Mouse (Mus musculus) CH12.LX (cell line): Measurements from ENCODE around the gene Hpse2. TPM values are rescaled to one million over a fixed set of nuclear protein-coding genes. Genes with fewer than 3 reads are reported as not detected.
A peak's percentile ranks its signal among the peaks of the same experiment; 100 is the strongest.

ENCODE experiments used
- DNase-seq: peaks from one replicate; pipeline ENCODE4 v3.0.0-alpha.2; 2013; ENCODE audit errors: extremely low read depth
- H3K27ac ChIP-seq: 2 replicates; pipeline ENCODE4 v1.5.1; 2012; ENCODE audit warnings: low read depth, mild to moderate bottlenecking, control low read depth, moderate library complexity; ENCODE audit not compliant: insufficient read depth
- H3K27me3 ChIP-seq: replicated peaks from 2 replicates; pipeline ENCODE3; 2012; ENCODE audit warnings: inconsistent platforms
- H3K36me3 ChIP-seq, 2 experiments: replicated peaks in 1 of 2; 2 replicates each; pipeline versions ENCODE3 to v1.6.1; 2012; ENCODE audit warnings: inconsistent platforms in 1 of 2, low read length in 1 of 2, mild to moderate bottlenecking in 1 of 2, mixed read lengths in 1 of 2, moderate library complexity in 1 of 2; ENCODE audit not compliant: control insufficient read depth in 1 of 2, insufficient read depth in 1 of 2
- H3K4me1 ChIP-seq, 2 experiments: 2 replicates each; pipeline ENCODE4 v1.6.1; 2012; ENCODE audit warnings: inconsistent platforms in 1 of 2, moderate library complexity in 1 of 2; ENCODE audit not compliant: insufficient read depth in 2 of 2, control insufficient read depth in 1 of 2
- H3K4me2 ChIP-seq: 2 replicates; pipeline ENCODE4 v1.6.1; 2012; ENCODE audit warnings: low read depth, mild to moderate bottlenecking, control low read depth; ENCODE audit not compliant: poor library complexity, insufficient read depth, severe bottlenecking
- H3K4me3 ChIP-seq, 3 experiments: fragments of 150-350 bp in 1 of 3; sonication (generic) in 1 of 3; replicated peaks in 1 of 3; 2 replicates each; pipeline versions ENCODE3 to v1.5.1; 2011 to 2012; ENCODE audit warnings: low read depth in 2 of 3, low read length in 2 of 3, mild to moderate bottlenecking in 2 of 3, moderate library complexity in 2 of 3, control low read depth in 1 of 3, improper control_type of control experiment in 1 of 3, inconsistent platforms in 1 of 3, mixed read lengths in 1 of 3; ENCODE audit not compliant: poor library complexity in 1 of 3
- H3K79me2 ChIP-seq: replicated peaks from 2 replicates; pipeline ENCODE4 v1.6.1; 2012; ENCODE audit warnings: mild to moderate bottlenecking, moderate library complexity; ENCODE audit not compliant: control insufficient read depth, poor library complexity, insufficient read depth, severe bottlenecking; ENCODE audit errors: extremely low read depth
- H3K9ac ChIP-seq: 2 replicates; pipeline ENCODE4 v1.6.1; 2012; ENCODE audit warnings: low read depth, mild to moderate bottlenecking, control low read depth, moderate library complexity; ENCODE audit not compliant: insufficient read depth
- H3K9me3 ChIP-seq: replicated peaks from 2 replicates; pipeline ENCODE3; 2012; ENCODE audit warnings: low read length, inconsistent platforms, mixed read lengths
- E2F4 ChIP-seq: IDR thresholded peaks from 2 replicates; pipeline ENCODE4 v1.6.1; 2011; ENCODE audit warnings: low read depth, low read length, improper control_type of control experiment; ENCODE audit not compliant: insufficient replicate concordance
- ELF1 ChIP-seq: IDR thresholded peaks from 2 replicates; pipeline ENCODE4 v1.6.1; 2014; ENCODE audit warnings: low read depth, mild to moderate bottlenecking, inconsistent platforms, low read length, improper control_type of control experiment
- ETS1 ChIP-seq: conservative IDR thresholded peaks from 2 replicates; pipeline ENCODE4 v1.6.1; 2012; ENCODE audit warnings: low read depth, mild to moderate bottlenecking, inconsistent platforms, low read length, improper control_type of control experiment, moderate library complexity
- IRF4 ChIP-seq: IDR thresholded peaks from 2 replicates; pipeline ENCODE4 v1.6.1; 2014; ENCODE audit warnings: low read depth, mild to moderate bottlenecking, inconsistent platforms, low read length, improper control_type of control experiment
- JUND ChIP-seq: conservative IDR thresholded peaks from 2 replicates; pipeline ENCODE4 v1.6.1; 2011; ENCODE audit warnings: low read depth, low read length, improper control_type of control experiment
- MAFK ChIP-seq: IDR thresholded peaks from 2 replicates; pipeline ENCODE4 v1.6.1; 2011; ENCODE audit warnings: low read length, improper control_type of control experiment; ENCODE audit not compliant: insufficient replicate concordance
- NRF1 ChIP-seq: IDR thresholded peaks from 2 replicates; pipeline ENCODE4 v1.6.1; 2014; ENCODE audit warnings: low read depth, mild to moderate bottlenecking, inconsistent platforms, low read length, improper control_type of control experiment, moderate library complexity
- PAX5 ChIP-seq: IDR thresholded peaks from 2 replicates; pipeline ENCODE4 v1.6.1; 2012; ENCODE audit warnings: low read length, inconsistent platforms, mixed read lengths
- TCF12 ChIP-seq: IDR thresholded peaks from 2 replicates; pipeline ENCODE4 v1.6.1; 2014; ENCODE audit warnings: low read depth, mild to moderate bottlenecking, inconsistent platforms, low read length, improper control_type of control experiment
- UBTF ChIP-seq: IDR thresholded peaks from 2 replicates; pipeline ENCODE4 v1.6.1; 2012; ENCODE audit warnings: low read depth, mild to moderate bottlenecking, inconsistent platforms, low read length, improper control_type of control experiment, moderate library complexity
- ZKSCAN1 ChIP-seq: IDR thresholded peaks from 2 replicates; pipeline ENCODE4 v1.6.1; 2012; ENCODE audit warnings: low read depth, inconsistent platforms, low read length, improper control_type of control experiment, borderline replicate concordance
- ZMIZ1 ChIP-seq: IDR thresholded peaks from 2 replicates; pipeline ENCODE4 v1.6.1; 2012; ENCODE audit warnings: low read depth, mild to moderate bottlenecking, inconsistent platforms, low read length, improper control_type of control experiment
- ZNF384 ChIP-seq: IDR thresholded peaks from 2 replicates; pipeline ENCODE4 v1.6.1; 2012; ENCODE audit warnings: low read depth, low read length, improper control_type of control experiment, inconsistent platforms
- dilution Hi-C: fragments of 300-500 bp; cut with MboI; formaldehyde crosslinking; loops from 2 replicates; pipeline ENCODE4 v1.14.3; 2020; ENCODE audit warnings: low sequenced_read_pairs; ENCODE audit not compliant: extremely low pct_unique_long_range_greater_than_20kb, extremely low pct_ligation_motif_present
- in situ Hi-C: fragments of 300-500 bp; cut with MboI; formaldehyde crosslinking; loops from 3 replicates; pipeline ENCODE4 v1.14.3; 2019; ENCODE audit warnings: low sequenced_read_pairs, low pct_ligation_motif_present, low pct_unique_long_range_greater_than_20kb, mixed read lengths
- polyA plus RNA-seq: library from polyadenylated mRNA; unstranded; fragments of >175 nt; gene quantifications from 2 replicates; pipeline ENCODE4 v1.2.1, GENCODE M21; 2012; ENCODE audit warnings: low read depth; ENCODE audit not compliant: insufficient read length
- total RNA-seq, 2 experiments: library from RNA; depleted of rRNA; stranded (reverse); fragments of 300-350 nt in 1 of 2; fragments of >200 nt in 1 of 2; gene quantifications; 2 replicates each; pipeline ENCODE4 v1.2.3; 2012 to 2014

The Hpse2 gene
- total and polyA plus RNA-seq, 3 experiments, result not detected

DNA sequence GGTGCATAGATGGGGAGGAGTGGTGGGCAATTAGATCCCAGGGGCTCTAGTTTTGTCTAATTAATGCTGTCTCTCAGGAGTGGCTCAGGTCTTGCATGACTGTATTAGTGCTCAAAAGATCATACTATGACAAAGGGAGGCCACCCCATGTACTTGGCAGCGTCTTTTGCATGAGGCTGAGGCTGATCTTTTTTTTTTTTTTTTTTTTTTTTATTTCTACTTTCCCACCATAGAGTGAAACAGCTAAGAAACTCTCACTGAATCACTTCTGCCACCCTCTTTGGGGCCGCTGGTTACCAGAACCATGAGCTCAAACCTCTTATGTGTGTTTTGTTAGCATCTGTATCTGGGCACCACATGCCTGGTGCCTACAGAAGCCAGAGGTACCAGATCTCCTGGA is 549.0 kb downstream of the Hpse2 start:
- H3K4me1 ChIP-seq, result peaks cover 11 to 31% of the 10 kb centered on the region in 2 experiments
- no peaks in the 10 kb centered on the region for H3K9me3 ChIP-seq
- dilution Hi-C loops (no loop called here), in situ Hi-C loops (no loop called here)
- TF ChIP-seq ZNF384 (peak; percentile 91), TCF12 (no peak)
- no peaks in the 10 kb centered on the region for H3K79me2 ChIP-seq
- H3K4me3 ChIP-seq, result no peak overlapping the region
- peak; percentile 24 for DNase-seq
- H3K4me2 ChIP-seq, result peak overlapping the region; percentile 51
- H3K27me3 ChIP-seq, result no peaks in the 10 kb centered on the region
- no peak overlapping the region for H3K9ac ChIP-seq
- no peak overlapping the region for H3K27ac ChIP-seq
- H3K36me3 ChIP-seq, result no peaks in the 10 kb centered on the region

- TF ChIP-seq IRF4, result no peak
- no peak for TF ChIP-seq ZKSCAN1
- TF ChIP-seq E2F4, result no peak
- no peak for TF ChIP-seq MAFK
- TF ChIP-seq NRF1, result no peak
- TF ChIP-seq UBTF, result no peak
- TF ChIP-seq, all 38 proteins: peak for 0
- no peak for DNase-seq
- Histone ChIP-seq H3K4me3 (no peak overlapping the region), H3K27me3 (no peaks in the 10 kb centered on the region), H3K9me3 (no peaks in the 10 kb centered on the region), H3K27ac (no peak overlapping the region), H3K4me2 (no peak overlapping the region), H3K4me1 (peaks cover 11 to 30% of the 10 kb centered on the region in 2 experiments), H3K79me2 (no peaks in the 10 kb centered on the region), H3K9ac (no peak overlapping the region), H3K36me3 (no peaks in the 10 kb centered on the region)
- dilution Hi-C loops, result no loop called here
- in situ Hi-C loops, result no loop called here
Measured at GRCm38 (mm10) chr19:42838271-42838670, 549.9 kb downstream of the Hpse2 start.

DNA sequence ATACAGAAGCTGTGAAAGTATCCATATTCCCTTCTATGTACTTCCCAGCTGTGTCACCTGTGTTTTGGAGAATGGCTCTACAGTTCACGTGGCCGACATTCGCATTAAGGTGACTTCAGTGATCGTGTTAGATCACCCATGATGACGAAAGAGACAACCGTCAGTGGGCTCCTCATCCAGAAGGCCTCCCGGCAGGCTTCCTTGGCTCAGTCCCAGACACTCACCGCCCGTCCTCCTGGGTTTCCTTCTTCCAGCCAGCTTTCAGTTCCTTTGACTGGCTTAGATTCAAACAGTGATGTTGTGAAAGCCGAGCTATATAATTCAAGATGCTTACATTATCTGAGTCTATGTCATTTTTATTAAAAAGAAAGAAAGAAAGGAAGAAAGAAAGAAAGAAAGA is 550.6 kb downstream of the Hpse2 start:
- dilution Hi-C loops, result no loop called here
- no peak for DNase-seq
- peaks cover 11 to 27% of the 10 kb centered on the region in 2 experiments for H3K4me1 ChIP-seq
- no peak overlapping the region for H3K27ac ChIP-seq
- no peaks in the 10 kb centered on the region for H3K36me3 ChIP-seq
- H3K27me3 ChIP-seq, result no peaks in the 10 kb centered on the region
- H3K4me3 ChIP-seq, result no peak overlapping the region
- H3K79me2 ChIP-seq, result no peaks in the 10 kb centered on the region
- H3K9me3 ChIP-seq, result no peaks in the 10 kb centered on the region
- no peak overlapping the region for H3K9ac ChIP-seq
- no peak for TF ChIP-seq MAFK
- no peak for TF ChIP-seq ZKSCAN1
- TF ChIP-seq ETS1, result no peak
- TF ChIP-seq ZMIZ1, result no peak
- TF ChIP-seq ELF1, result no peak
- TF ChIP-seq JUND, result no peak
- TF ChIP-seq PAX5, result no peak
- TF ChIP-seq TCF12, result no peak
- TF ChIP-seq, all 38 proteins: peak for 0
- in situ Hi-C loops, result no loop called here
- no peak overlapping the region for H3K4me2 ChIP-seq
